Mouse (Mus musculus): Measurements from ENCODE around the gene Snx10. TPM values are rescaled to one million over a fixed set of nuclear protein-coding genes. Genes with fewer than 3 reads are reported as not detected.
"Not testable (repeated sequence)": the region's sequence is repeated elsewhere in the genome, so short reads cannot be mapped to it uniquely, and the experiment has no call there.

Gene Snx10
- 1 to 10 TPM; 6.5 to 8.2 TPM for total RNA-seq (2021)
- long read RNA-seq, experiment 1, transcript Snx10-201 (7 exons, 2,480 nt): major isoform, 14 of 34 reads
- long read RNA-seq, experiment 1, partial matches to known transcripts: 0 of 34 reads
- long read RNA-seq, experiment 1, other reads (novel, unspliced or antisense): 17 of 34 reads
- long read RNA-seq, experiment 2, transcript Snx10-201 (7 exons, 2,480 nt): major isoform, 6 of 13 reads
- long read RNA-seq, experiment 2, partial matches to known transcripts: 0 of 13 reads
- long read RNA-seq, experiment 2, other reads (novel, unspliced or antisense): 7 of 13 reads

GRCm38 (mm10) chr6:51523807-51524320 is at the start of gene Snx10:
Gene Snx10 (plus strand): TSS chr6:51523901.
- peak; percentile 71 for DNase-seq (ENCODE audit: low spot score)

- DNase-seq (ENCODE audit: low spot score): no peak
Measured at GRCm38 (mm10) chr6:51479136-51479731, 44.5 kb upstream of the Snx10 start.

GRCm38 (mm10) chr6:51481548-51481947 is 42.2 kb upstream of the Snx10 start:
- no peak for DNase-seq (ENCODE audit: low spot score)

- no peak for DNase-seq (ENCODE audit: low spot score)
Measured at GRCm38 (mm10) chr6:51483861-51484260, 39.8 kb upstream of the Snx10 start.

- DNase-seq (ENCODE audit: low spot score): not testable (repeated sequence)
Measured at GRCm38 (mm10) chr6:51484556-51484955, 39.1 kb upstream of the Snx10 start.

- no peak for DNase-seq (ENCODE audit: low spot score)
Measured at GRCm38 (mm10) chr6:51485646-51486045, 38.1 kb upstream of the Snx10 start.

- no peak for DNase-seq (ENCODE audit: low spot score)
Measured at GRCm38 (mm10) chr6:51486076-51486710, 37.5 kb upstream of the Snx10 start.

- no peak for DNase-seq (ENCODE audit: low spot score)
Measured at GRCm38 (mm10) chr6:51486731-51487130, 37.0 kb upstream of the Snx10 start.

- DNase-seq (ENCODE audit: low spot score): peak; percentile 86
Measured at GRCm38 (mm10) chr6:51489787-51490186, 33.9 kb upstream of the Snx10 start.

GRCm38 (mm10) chr6:51497321-51498111 is 26.2 kb upstream of the Snx10 start:
- no peak for DNase-seq (ENCODE audit: low spot score)

- DNase-seq (ENCODE audit: low spot score): no peak
Measured at GRCm38 (mm10) chr6:51505671-51506070, 18.0 kb upstream of the Snx10 start.

GRCm38 (mm10) chr6:51507556-51507955 is 16.1 kb upstream of the Snx10 start:
- DNase-seq (ENCODE audit: low spot score): no peak

GRCm38 (mm10) chr6:51508750-51509648 is 14.7 kb upstream of the Snx10 start:
- DNase-seq (ENCODE audit: low spot score): peak; percentile 75

- DNase-seq (ENCODE audit: low spot score): peak; percentile 71
Measured at GRCm38 (mm10) chr6:51510094-51510493, 13.6 kb upstream of the Snx10 start.

GRCm38 (mm10) chr6:51510946-51511345 is 12.8 kb upstream of the Snx10 start:
- no peak for DNase-seq (ENCODE audit: low spot score)

- DNase-seq (ENCODE audit: low spot score): no peak
Measured at GRCm38 (mm10) chr6:51513745-51514144, 10.0 kb upstream of the Snx10 start.

GRCm38 (mm10) chr6:51514860-51515259 is 8.8 kb upstream of the Snx10 start:
- DNase-seq (ENCODE audit: low spot score): no peak

GRCm38 (mm10) chr6:51523310-51523709 is 391 bp upstream of the Snx10 start:
- DNase-seq (ENCODE audit: low spot score): no peak

GRCm38 (mm10) chr6:51524321-51524931 is 725 bp downstream of the Snx10 start:
- no peak for DNase-seq (ENCODE audit: low spot score)

GRCm38 (mm10) chr6:51525001-51525400 is 1.3 kb downstream of the Snx10 start:
- DNase-seq (ENCODE audit: low spot score): no peak
